Mouse (Mus musculus) lung, embryonic 15.5 days (tissue): ENCODE measurements around the gene Exo5. TPM values are rescaled to one million over a fixed set of nuclear protein-coding genes. Genes with fewer than 3 reads are reported as not detected.
A peak's percentile ranks its signal among the peaks of the same experiment; 100 is the strongest.

Source experiments
- ATAC-seq: fragments of 200-750 bp; cut with Nextera tagmentation; 2 replicates; pipeline ENCODE4 v1.8.0; 2017; ENCODE audit warnings: moderate number of reproducible peaks, borderline replicate concordance; ENCODE audit not compliant: low FRiP score, low TSS enrichment; ENCODE audit errors: extremely low read depth
- H3K27ac ChIP-seq: fragments of 300-500 bp; sonication (generic); 2 replicates; pipeline ENCODE4 v1.5.1; 2015; ENCODE audit warnings: moderate library complexity, mild to moderate bottlenecking, inconsistent platforms
- H3K27me3 ChIP-seq: fragments of 300-500 bp; sonication (generic); 2 replicates; pipeline ENCODE4 v1.6.1; 2015; ENCODE audit warnings: inconsistent platforms
- H3K36me3 ChIP-seq: fragments of 300-500 bp; sonication (generic); 2 replicates; pipeline ENCODE4 v1.6.1; 2015; ENCODE audit warnings: inconsistent platforms
- H3K4me1 ChIP-seq: fragments of 300-500 bp; sonication (generic); 2 replicates; pipeline ENCODE4 v1.6.1; 2015; ENCODE audit warnings: inconsistent platforms
- H3K4me2 ChIP-seq: fragments of 300-500 bp; sonication (generic); 2 replicates; pipeline ENCODE4 v1.6.1; 2015; ENCODE audit warnings: inconsistent platforms, mild to moderate bottlenecking, moderate library complexity
- H3K4me3 ChIP-seq: fragments of 300-500 bp; sonication (generic); 2 replicates; pipeline ENCODE4 v1.5.1; 2015; ENCODE audit warnings: mild to moderate bottlenecking, inconsistent platforms
- H3K9ac ChIP-seq: fragments of 300-500 bp; sonication (generic); 2 replicates; pipeline ENCODE4 v1.6.1; 2015; ENCODE audit warnings: inconsistent platforms
- H3K9me3 ChIP-seq: fragments of 300-500 bp; sonication (generic); 2 replicates; pipeline ENCODE4 v1.6.1; 2016; ENCODE audit warnings: inconsistent platforms
- WGBS: fragments of 180-500 bp; shearing (Covaris S2); methylation state at CpG from one replicate; pipeline ENCODE4 v1.1.7; 2015; 5-methylcytosine and 5-hydroxymethylcytosine counted together
- polyA plus RNA-seq: library from polyadenylated mRNA; unstranded; fragments of >200 nt; fragmentation: Nextera tagmentation; extraction: Ambion mirVana; gene quantifications from 2 replicates; pipeline ENCODE4 v1.2.1, GENCODE M21; 2015

The Exo5 gene
- polyA plus RNA-seq, 1 experiment from 2014 or later = 27.9 TPM

GRCm38 (mm10) chr4:120935006-120935405 is 10.2 kb upstream of the Exo5 start:
- Histone ChIP-seq H3K27ac (no peak overlapping the region), H3K36me3 (peaks cover 13% of the 10 kb centered on the region; the same call in 1 of the 2 replicates), H3K4me3 (no peak overlapping the region), H3K4me2 (no peak overlapping the region), H3K4me1 (no peaks in the 10 kb centered on the region), H3K9ac (no peak overlapping the region), H3K27me3 (no peaks in the 10 kb centered on the region), H3K9me3 (no peaks in the 10 kb centered on the region)
- 66% methylated on average over 3 of the region's 3 CpGs for WGBS
- ATAC-seq = no peak

- ATAC-seq = no peak
- no peak overlapping the region for H3K4me2 ChIP-seq
- WGBS = 94% methylated on average over 18 of the region's 18 CpGs
- no peaks in the 10 kb centered on the region for H3K27me3 ChIP-seq
- H3K36me3 ChIP-seq = peaks cover 13% of the 10 kb centered on the region; the same call in 1 of the 2 replicates
- no peak overlapping the region for H3K9ac ChIP-seq
- H3K4me3 ChIP-seq = no peak overlapping the region
- no peak overlapping the region for H3K27ac ChIP-seq
- no peaks in the 10 kb centered on the region for H3K9me3 ChIP-seq
- H3K4me1 ChIP-seq = no peaks in the 10 kb centered on the region
Observed at GRCm38 (mm10) chr4:120930736-120931135, 5.9 kb upstream of the Exo5 start.

GRCm38 (mm10) chr4:120928686-120929085 is 3.9 kb upstream of the Exo5 start:
- Histone ChIP-seq H3K27ac (no peak overlapping the region), H3K4me2 (no peak overlapping the region), H3K27me3 (no peaks in the 10 kb centered on the region), H3K4me3 (no peak overlapping the region), H3K9me3 (no peaks in the 10 kb centered on the region), H3K9ac (no peak overlapping the region), H3K36me3 (peaks cover 10% of the 10 kb centered on the region; the same call in 1 of the 2 replicates), H3K4me1 (0 out of 2 replicates have a peak, but pooled peaks cover 4% of the 10 kb centered on the region)
- no peak for ATAC-seq
- 73% methylated on average over 3 of the region's 3 CpGs for WGBS

- H3K9me3 ChIP-seq = no peaks in the 10 kb centered on the region
- peak overlapping the region; percentile 72; the same call in 1 of the 2 replicates for H3K9ac ChIP-seq
- ATAC-seq = 0 out of 2 replicates have a peak, but pooled peaks have one; percentile 47
- 15% methylated on average over 3 of the region's 3 CpGs for WGBS
- peak overlapping the region; percentile 64 for H3K4me2 ChIP-seq
- H3K27ac ChIP-seq = peak overlapping the region; percentile 81
- peaks cover 25% of the 10 kb centered on the region for H3K36me3 ChIP-seq
- 0 out of 2 replicates have a peak, but pooled peaks cover 4% of the 10 kb centered on the region for H3K4me1 ChIP-seq
- H3K4me3 ChIP-seq = peak overlapping the region; percentile 70
- H3K27me3 ChIP-seq = no peaks in the 10 kb centered on the region
Observed at GRCm38 (mm10) chr4:120925386-120925785, 569 bp upstream of the Exo5 start.

- Histone ChIP-seq H3K4me1 (0 out of 2 replicates have a peak, but pooled peaks cover 4% of the 10 kb centered on the region), H3K9ac (no peak overlapping the region), H3K4me3 (no peak overlapping the region), H3K4me2 (no peak overlapping the region), H3K36me3 (peaks cover 28% of the 10 kb centered on the region), H3K27me3 (no peaks in the 10 kb centered on the region), H3K9me3 (no peaks in the 10 kb centered on the region), H3K27ac (no peak overlapping the region)
- no peak for ATAC-seq
- 91% methylated on average over 8 of the region's 8 CpGs for WGBS
Observed at GRCm38 (mm10) chr4:120921461-120921860, 3.4 kb downstream of the Exo5 start.

- H3K27ac ChIP-seq = no peak overlapping the region
- H3K4me3 ChIP-seq = no peak overlapping the region
- H3K4me2 ChIP-seq = no peak overlapping the region
- ATAC-seq = no peak
- 69% methylated on average over 4 of the region's 4 CpGs for WGBS
- H3K27me3 ChIP-seq = 0 out of 2 replicates have a peak, but pooled peaks cover 2% of the 10 kb centered on the region
- no peaks in the 10 kb centered on the region for H3K4me1 ChIP-seq
- H3K9me3 ChIP-seq = no peaks in the 10 kb centered on the region
- H3K36me3 ChIP-seq = 0 out of 2 replicates have a peak, but pooled peaks cover under 1% of the 10 kb centered on the region
- no peak overlapping the region for H3K9ac ChIP-seq
Observed at GRCm38 (mm10) chr4:120914501-120914900, 10.3 kb downstream of the Exo5 start.

- Histone ChIP-seq H3K9me3 (no peaks in the 10 kb centered on the region), H3K4me3 (no peak overlapping the region), H3K27ac (no peak overlapping the region), H3K4me2 (no peak overlapping the region), H3K4me1 (no peaks in the 10 kb centered on the region), H3K9ac (no peak overlapping the region), H3K36me3 (no peaks in the 10 kb centered on the region), H3K27me3 (0 out of 2 replicates have a peak, but pooled peaks cover 2% of the 10 kb centered on the region)
- 60% methylated on average over 1 of the region's 1 CpGs for WGBS
- ATAC-seq = no peak
Observed at GRCm38 (mm10) chr4:120913861-120914260, 11.0 kb downstream of the Exo5 start.

GRCm38 (mm10) chr4:120913443-120913842 is 11.4 kb downstream of the Exo5 start:
- H3K9me3 ChIP-seq = no peaks in the 10 kb centered on the region
- no peak overlapping the region for H3K27ac ChIP-seq
- H3K9ac ChIP-seq = no peak overlapping the region
- 0 out of 2 replicates have a peak, but pooled peaks cover 2% of the 10 kb centered on the region for H3K27me3 ChIP-seq
- H3K36me3 ChIP-seq = no peaks in the 10 kb centered on the region
- ATAC-seq = no peak
- WGBS = 58% methylated on average over 8 of the region's 8 CpGs
- no peaks in the 10 kb centered on the region for H3K4me1 ChIP-seq
- no peak overlapping the region for H3K4me3 ChIP-seq
- no peak overlapping the region for H3K4me2 ChIP-seq

GRCm38 (mm10) chr4:120912866-120913265 is 12.0 kb downstream of the Exo5 start:
- Histone ChIP-seq H3K4me2 (no peak overlapping the region), H3K4me3 (no peak overlapping the region), H3K9me3 (no peaks in the 10 kb centered on the region), H3K9ac (no peak overlapping the region), H3K27ac (no peak overlapping the region), H3K27me3 (0 out of 2 replicates have a peak, but pooled peaks cover 2% of the 10 kb centered on the region), H3K36me3 (no peaks in the 10 kb centered on the region), H3K4me1 (no peaks in the 10 kb centered on the region)
- ATAC-seq = no peak
- 44% methylated on average over 4 of the region's 4 CpGs for WGBS

- no peak overlapping the region for H3K27ac ChIP-seq
- WGBS = 80% methylated on average over 6 of the region's 6 CpGs
- no peaks in the 10 kb centered on the region for H3K9me3 ChIP-seq
- H3K27me3 ChIP-seq = 0 out of 2 replicates have a peak, but pooled peaks cover 2% of the 10 kb centered on the region
- H3K4me1 ChIP-seq = no peaks in the 10 kb centered on the region
- no peak overlapping the region for H3K4me3 ChIP-seq
- ATAC-seq = no peak
- H3K36me3 ChIP-seq = no peaks in the 10 kb centered on the region
- H3K9ac ChIP-seq = no peak overlapping the region
- no peak overlapping the region for H3K4me2 ChIP-seq
Observed at GRCm38 (mm10) chr4:120911086-120911485, 13.7 kb downstream of the Exo5 start.

GRCm38 (mm10) chr4:120909558-120910150 is 15.2 kb downstream of the Exo5 start:
- Histone ChIP-seq H3K4me1 (no peaks in the 10 kb centered on the region), H3K27ac (no peak overlapping the region), H3K36me3 (no peaks in the 10 kb centered on the region), H3K4me2 (no peak overlapping the region), H3K4me3 (no peak overlapping the region), H3K27me3 (0 out of 2 replicates have a peak, but pooled peaks cover 2% of the 10 kb centered on the region), H3K9me3 (no peaks in the 10 kb centered on the region), H3K9ac (no peak overlapping the region)
- ATAC-seq = no peak
- 29% methylated on average over 15 of the region's 15 CpGs for WGBS

- H3K9me3 ChIP-seq = no peaks in the 10 kb centered on the region
- 72% methylated on average over 5 of the region's 5 CpGs for WGBS
- H3K36me3 ChIP-seq = no peaks in the 10 kb centered on the region
- H3K27ac ChIP-seq = no peak overlapping the region
- no peaks in the 10 kb centered on the region for H3K4me1 ChIP-seq
- H3K9ac ChIP-seq = no peak overlapping the region
- ATAC-seq = no peak
- 0 out of 2 replicates have a peak, but pooled peaks cover 2% of the 10 kb centered on the region for H3K27me3 ChIP-seq
- H3K4me3 ChIP-seq = no peak overlapping the region
- H3K4me2 ChIP-seq = no peak overlapping the region
Observed at GRCm38 (mm10) chr4:120905644-120906043, 19.2 kb downstream of the Exo5 start.
